Mouse (Mus musculus): ENCODE measurements at regions not wholly inside any gene's neighbourhood (a gene's known extent, or its start where the extent isn't known, plus 50 kb on each side); places are given as distances from the start of the nearest gene placed in this dataset.
A peak's percentile ranks its signal among the peaks of the same experiment; 100 is the strongest.

- peak overlapping the region; percentile 91 for H3K27ac ChIP-seq (ENCODE audit: low read depth)
- H3K27me3 ChIP-seq (ENCODE audit: insufficient read depth, low read length) = no peaks in the 10 kb centered on the region
- no peak for TF ChIP-seq CTCF (IDR thresholded peaks at IDR 0.05; ENCODE audit: low read depth)
- 5% methylated on average over 10 of the region's 10 CpGs for WGBS
- peak; percentile 89 for ATAC-seq (ENCODE audit: insufficient read depth)
- H3K4me1 ChIP-seq (ENCODE audit: insufficient read depth) = peaks cover 4% of the 10 kb centered on the region; the same call in 1 of the 2 replicates
- no peaks in the 10 kb centered on the region for H3K9me3 ChIP-seq (ENCODE audit: low read depth, low read length)
- no peaks in the 10 kb centered on the region for H3K36me3 ChIP-seq (ENCODE audit: insufficient read depth)
- peak overlapping the region; percentile 48 for H3K4me2 ChIP-seq
- DNase-seq = peak; percentile 81
- no peak overlapping the region; the same call in 1 of the 2 replicates for H3K4me3 ChIP-seq (ENCODE audit: low read depth, low read length)
- H3K9ac ChIP-seq = peak overlapping the region; percentile 28
Measured at GRCm38 (mm10) chr4:8954356-8954914, 715.6 kb upstream of the Car8 start.

DNA sequence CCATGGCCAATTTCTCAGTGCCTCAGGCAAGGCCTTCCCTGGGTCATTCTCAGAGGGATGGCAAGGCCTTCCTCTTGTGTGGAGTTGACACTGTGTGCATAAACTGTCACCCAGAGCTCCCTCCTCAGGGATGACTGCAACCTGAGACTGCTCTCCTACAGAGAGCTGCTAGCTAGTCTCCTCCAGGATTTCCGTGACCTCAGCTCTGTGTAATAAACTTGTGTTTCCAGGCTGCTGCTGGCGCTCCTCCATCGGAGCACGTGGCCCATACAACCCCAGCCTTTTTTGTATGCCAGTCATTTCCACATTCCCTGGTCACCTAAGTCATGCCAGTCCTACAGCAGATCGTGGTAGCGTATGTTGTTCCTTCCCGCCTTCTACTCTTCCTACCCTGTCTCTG lies 714.3 kb upstream of the Car8 start:
- DNase-seq (no peak), ATAC-seq (ENCODE audit: insufficient read depth) (no peak)
- H3K4me1 ChIP-seq (ENCODE audit: insufficient read depth) = peaks cover 4% of the 10 kb centered on the region; the same call in 1 of the 2 replicates
- H3K27me3 ChIP-seq (ENCODE audit: insufficient read depth, low read length) = no peaks in the 10 kb centered on the region
- no peak overlapping the region for H3K27ac ChIP-seq (ENCODE audit: low read depth)
- H3K36me3 ChIP-seq (ENCODE audit: insufficient read depth) = no peaks in the 10 kb centered on the region
- 88% methylated on average over 7 of the region's 7 CpGs for WGBS
- H3K4me2 ChIP-seq = no peak overlapping the region
- no peaks in the 10 kb centered on the region for H3K9me3 ChIP-seq (ENCODE audit: low read depth, low read length)
- no peak overlapping the region for H3K9ac ChIP-seq
- no peak overlapping the region for H3K4me3 ChIP-seq (ENCODE audit: low read depth, low read length)
- TF ChIP-seq CTCF (IDR thresholded peaks at IDR 0.05; ENCODE audit: low read depth) = no peak

DNA sequence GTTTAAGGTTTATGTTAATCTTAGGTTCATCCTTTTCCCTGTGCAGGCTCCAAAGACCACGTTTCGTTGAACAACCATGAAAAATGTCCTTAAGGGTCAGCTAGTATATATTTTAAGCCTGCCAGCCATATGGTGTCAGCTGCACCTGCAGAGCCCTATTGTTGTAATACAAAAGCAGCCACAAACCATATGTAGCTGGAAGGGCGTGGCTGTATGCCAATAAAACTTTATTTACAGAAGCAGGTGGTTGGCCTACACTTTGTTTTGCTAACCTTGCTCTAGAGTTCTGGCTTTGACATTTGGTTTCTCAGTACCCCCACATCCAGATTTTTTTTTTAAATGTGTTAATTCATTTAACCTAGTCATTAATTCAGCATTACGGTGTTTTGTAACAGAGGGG lies 711.1 kb upstream of the Car8 start:
- Histone ChIP-seq H3K4me3 (ENCODE audit: low read depth, low read length) (no peak overlapping the region), H3K9ac (no peak overlapping the region), H3K27me3 (ENCODE audit: insufficient read depth, low read length) (no peaks in the 10 kb centered on the region), H3K9me3 (ENCODE audit: low read depth, low read length) (no peaks in the 10 kb centered on the region), H3K4me2 (no peak overlapping the region), H3K4me1 (ENCODE audit: insufficient read depth) (peaks cover 4% of the 10 kb centered on the region; the same call in 1 of the 2 replicates), H3K36me3 (ENCODE audit: insufficient read depth) (no peaks in the 10 kb centered on the region), H3K27ac (ENCODE audit: low read depth) (no peak overlapping the region)
- WGBS = 69% methylated on average over 4 of the region's 4 CpGs
- ATAC-seq (ENCODE audit: insufficient read depth) (no peak), DNase-seq (peak; percentile 35)
- no peak for TF ChIP-seq CTCF (IDR thresholded peaks at IDR 0.05; ENCODE audit: low read depth)

GRCm38 (mm10) chr4:8949537-8949936 lies 710.7 kb upstream of the Car8 start:
- 61% methylated on average over 5 of the region's 5 CpGs for WGBS
- no peak overlapping the region for H3K9ac ChIP-seq
- H3K36me3 ChIP-seq (ENCODE audit: insufficient read depth) = no peaks in the 10 kb centered on the region
- H3K4me1 ChIP-seq (ENCODE audit: insufficient read depth) = peaks cover under 1% of the 10 kb centered on the region; the same call in 1 of the 2 replicates
- TF ChIP-seq CTCF (IDR thresholded peaks at IDR 0.05; ENCODE audit: low read depth) = no peak
- H3K27ac ChIP-seq (ENCODE audit: low read depth) = no peak overlapping the region
- H3K27me3 ChIP-seq (ENCODE audit: insufficient read depth, low read length) = no peaks in the 10 kb centered on the region
- no peak overlapping the region for H3K4me3 ChIP-seq (ENCODE audit: low read depth, low read length)
- DNase-seq (peak; percentile 23), ATAC-seq (ENCODE audit: insufficient read depth) (no peak)
- no peaks in the 10 kb centered on the region for H3K9me3 ChIP-seq (ENCODE audit: low read depth, low read length)
- H3K4me2 ChIP-seq = no peak overlapping the region

- Histone ChIP-seq H3K27ac (ENCODE audit: low read depth) (no peak overlapping the region), H3K9ac (no peak overlapping the region), H3K4me2 (no peak overlapping the region), H3K4me3 (ENCODE audit: low read depth, low read length) (no peak overlapping the region), H3K36me3 (ENCODE audit: insufficient read depth) (no peaks in the 10 kb centered on the region), H3K27me3 (ENCODE audit: insufficient read depth, low read length) (no peaks in the 10 kb centered on the region), H3K9me3 (ENCODE audit: low read depth, low read length) (no peaks in the 10 kb centered on the region), H3K4me1 (ENCODE audit: insufficient read depth) (no peaks in the 10 kb centered on the region)
- WGBS = 87% methylated on average over 10 of the region's 10 CpGs
- ATAC-seq (ENCODE audit: insufficient read depth) = no peak
- no peak for TF ChIP-seq CTCF (IDR thresholded peaks at IDR 0.05; ENCODE audit: low read depth)
- no peak for DNase-seq
Measured at GRCm38 (mm10) chr4:8945116-8945515, 706.3 kb upstream of the Car8 start.

DNA sequence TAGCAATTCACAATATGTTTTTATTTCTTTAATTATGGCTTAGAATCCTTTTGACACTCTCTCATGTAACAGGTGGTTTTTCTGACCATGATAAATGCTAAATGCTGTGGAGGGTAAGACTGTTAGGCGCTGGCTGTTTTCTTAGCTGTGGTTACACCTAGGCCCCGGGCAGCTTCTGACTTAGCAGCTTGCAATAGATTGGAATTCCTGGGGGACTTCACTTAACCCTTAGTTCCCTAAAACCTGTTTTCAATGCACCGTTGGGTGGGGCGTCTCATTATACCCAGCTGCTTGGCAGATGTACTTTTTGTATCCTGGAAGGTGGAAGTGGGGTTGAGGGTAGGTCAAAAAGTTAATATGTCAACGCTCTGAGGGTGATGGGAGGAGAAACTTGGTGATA lies 704.2 kb upstream of the Car8 start:
- H3K4me1 ChIP-seq (ENCODE audit: insufficient read depth) = no peaks in the 10 kb centered on the region
- no peak overlapping the region for H3K9ac ChIP-seq
- H3K4me2 ChIP-seq = no peak overlapping the region
- ATAC-seq (ENCODE audit: insufficient read depth) = no peak
- no peak for DNase-seq
- no peaks in the 10 kb centered on the region for H3K9me3 ChIP-seq (ENCODE audit: low read depth, low read length)
- H3K27me3 ChIP-seq (ENCODE audit: insufficient read depth, low read length) = no peaks in the 10 kb centered on the region
- whole genome bisulfite sequencing = 50% methylated on average over 5 of the region's 5 CpGs
- H3K27ac ChIP-seq (ENCODE audit: low read depth) = no peak overlapping the region
- H3K36me3 ChIP-seq (ENCODE audit: insufficient read depth) = no peaks in the 10 kb centered on the region
- H3K4me3 ChIP-seq (ENCODE audit: low read depth, low read length) = no peak overlapping the region
- no peak for TF ChIP-seq CTCF (IDR thresholded peaks at IDR 0.05; ENCODE audit: low read depth)

DNA sequence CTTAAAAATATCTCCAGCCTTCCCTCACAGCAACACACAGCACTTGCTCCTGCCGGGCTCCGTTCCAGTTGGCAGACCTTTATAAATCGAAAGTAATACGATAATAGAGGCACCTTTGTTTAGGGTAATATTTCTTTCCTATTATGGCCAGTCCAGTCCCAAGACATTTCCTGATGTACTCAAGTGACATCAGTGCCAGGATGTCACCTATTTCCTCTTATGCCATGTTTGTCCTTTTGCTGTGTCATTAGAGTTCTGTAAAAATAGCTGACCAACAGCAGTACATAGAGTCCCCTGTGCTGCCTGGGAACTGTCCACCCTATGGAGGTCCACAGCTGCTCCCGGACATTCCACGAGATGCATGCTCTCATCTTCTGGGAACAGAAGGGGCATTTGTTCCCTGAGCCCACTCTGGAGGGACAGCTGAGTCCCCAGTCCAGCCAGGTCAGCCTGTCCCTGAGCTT lies 700.1 kb upstream of the Car8 start:
- Histone ChIP-seq H3K9me3 (ENCODE audit: low read depth, low read length) (no peaks in the 10 kb centered on the region), H3K27me3 (ENCODE audit: insufficient read depth, low read length) (no peaks in the 10 kb centered on the region), H3K36me3 (ENCODE audit: insufficient read depth) (no peaks in the 10 kb centered on the region), H3K4me3 (ENCODE audit: low read depth, low read length) (no peak overlapping the region), H3K27ac (ENCODE audit: low read depth) (no peak overlapping the region), H3K4me2 (peak overlapping the region; percentile 23), H3K9ac (no peak overlapping the region), H3K4me1 (ENCODE audit: insufficient read depth) (no peaks in the 10 kb centered on the region)
- no peak for TF ChIP-seq CTCF (IDR thresholded peaks at IDR 0.05; ENCODE audit: low read depth)
- DNase-seq = peak; percentile 45
- WGBS = 45% methylated on average over 6 of the region's 6 CpGs
- ATAC-seq (ENCODE audit: insufficient read depth) = peak; percentile 62
